Mouse (Mus musculus): ENCODE results near the gene Dcbld2. TPM values are rescaled to one million over a fixed set of nuclear protein-coding genes. Genes with fewer than 3 reads are reported as not detected.
"Not testable (repeated sequence)": the region's sequence is repeated elsewhere in the genome, so short reads cannot be mapped to it uniquely, and the experiment has no call there.

Gene Dcbld2
- total RNA-seq, 2 experiments from 2014 or later, result 21.0 to 22.4 TPM

DNA sequence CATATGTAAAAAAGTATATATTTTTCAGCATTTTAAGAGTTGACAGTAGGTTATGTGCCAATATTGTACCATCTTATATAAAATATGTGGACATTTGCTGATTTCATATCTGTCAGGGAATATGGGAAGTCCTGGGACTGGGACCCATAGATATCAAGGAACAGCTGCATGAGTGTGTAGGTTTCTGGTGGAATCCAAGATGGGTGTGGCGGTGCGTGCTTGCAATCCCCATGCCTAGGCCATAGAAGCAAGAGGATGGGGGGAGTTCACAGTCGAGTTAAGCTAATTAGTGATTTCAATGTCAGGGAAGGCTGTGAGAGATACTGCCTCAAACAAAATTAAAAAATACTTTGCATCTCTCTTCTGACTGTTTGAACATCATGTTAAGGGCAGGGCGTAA lies 40.8 kb downstream of the Dcbld2 start:
- DNase-seq (ENCODE audit: low spot score in 2 of 2), result no peak

GRCm38 (mm10) chr16:58450648-58451047 lies 42.4 kb downstream of the Dcbld2 start:
- no peak for DNase-seq (ENCODE audit: low spot score in 2 of 2)

DNA sequence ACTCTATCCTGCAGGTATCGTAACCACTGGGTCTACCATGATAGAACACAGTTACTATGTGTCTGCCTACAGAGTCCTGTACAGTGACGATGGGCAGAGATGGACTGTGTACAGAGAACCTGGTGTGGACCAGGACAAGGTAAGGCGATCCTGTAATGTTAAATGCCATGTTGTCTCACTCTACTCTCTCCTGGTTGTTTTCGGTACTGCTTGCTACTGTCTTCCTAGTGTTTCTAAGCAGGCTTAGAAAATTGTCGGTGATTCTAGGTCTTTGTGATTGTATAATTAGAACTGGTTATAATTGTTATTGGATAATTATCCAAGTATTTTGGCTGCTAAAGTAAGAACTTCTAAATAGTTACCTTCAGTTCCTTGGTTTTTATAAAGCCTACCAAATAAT lies 43.4 kb downstream of the Dcbld2 start:
- no peak for DNase-seq (ENCODE audit: low spot score in 2 of 2)

DNA sequence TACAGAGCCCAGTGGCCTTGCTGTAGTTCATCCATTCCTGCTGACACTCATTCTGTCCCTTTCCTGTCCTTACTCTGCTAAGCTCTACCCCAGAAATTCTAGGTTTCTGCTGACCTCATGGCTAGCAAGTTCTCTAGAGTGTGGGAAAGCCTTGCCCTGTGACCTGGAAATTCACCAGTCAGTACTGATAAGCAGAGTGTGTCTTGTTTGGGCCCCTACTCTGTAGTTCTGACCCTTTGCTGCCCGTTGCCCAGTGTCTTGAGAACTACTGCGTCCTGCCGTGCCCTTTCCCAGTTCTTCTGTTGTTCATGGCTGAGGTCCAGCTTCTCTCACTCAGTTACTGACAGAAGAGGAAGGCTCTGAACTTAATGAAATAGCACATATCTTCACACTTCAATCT lies 44.9 kb downstream of the Dcbld2 start:
- DNase-seq (ENCODE audit: low spot score in 2 of 2), result no peak

- no peak for DNase-seq (ENCODE audit: low spot score in 2 of 2)
Observed at GRCm38 (mm10) chr16:58453820-58454219, 45.6 kb downstream of the Dcbld2 start.

GRCm38 (mm10) chr16:58454617-58455016 lies 46.4 kb downstream of the Dcbld2 start:
- peak; percentile 52 to 67 for DNase-seq (ENCODE audit: low spot score in 2 of 2)

DNA sequence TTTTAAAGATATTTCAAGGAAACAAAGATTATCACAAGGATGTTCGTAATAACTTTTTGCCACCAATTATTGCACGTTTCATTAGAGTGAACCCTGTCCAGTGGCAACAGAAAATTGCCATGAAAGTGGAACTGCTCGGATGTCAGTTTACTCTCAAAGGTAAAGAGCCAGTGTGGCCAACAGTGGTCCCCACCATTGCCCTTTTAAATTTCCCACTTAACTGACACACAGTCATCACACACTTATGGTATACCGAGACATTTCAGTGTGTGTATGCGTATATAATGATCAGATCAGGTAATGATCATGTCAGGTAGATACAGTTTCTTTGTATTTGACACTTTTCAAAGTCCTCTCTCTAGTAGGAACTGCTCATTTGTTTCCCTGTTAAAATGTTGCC lies 46.9 kb downstream of the Dcbld2 start:
- no peak for DNase-seq (ENCODE audit: low spot score in 2 of 2)

- no peak for DNase-seq (ENCODE audit: low spot score in 2 of 2)
Observed at GRCm38 (mm10) chr16:58456445-58456844, 48.2 kb downstream of the Dcbld2 start.

DNA sequence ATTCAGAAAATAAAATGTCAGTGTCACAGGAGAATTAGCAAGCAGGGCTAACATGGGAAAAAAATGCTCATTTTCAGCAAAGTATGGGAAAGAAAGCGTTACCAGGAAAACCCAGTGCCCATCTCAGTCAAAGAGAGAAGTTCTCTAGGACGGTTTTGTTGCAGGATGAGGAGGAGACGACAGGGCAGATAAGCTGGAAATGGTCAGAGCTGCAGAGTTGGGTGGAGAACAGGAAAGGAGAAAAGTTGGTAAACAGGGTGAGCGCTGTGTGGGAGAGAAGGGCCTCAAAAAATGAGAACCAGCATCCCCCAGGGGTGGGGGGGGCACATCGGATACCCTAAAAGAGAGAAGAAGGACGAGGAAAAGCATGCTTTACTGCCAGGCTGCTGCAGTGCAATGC lies 48.7 kb downstream of the Dcbld2 start:
- no peak for DNase-seq (ENCODE audit: low spot score in 2 of 2)

DNA sequence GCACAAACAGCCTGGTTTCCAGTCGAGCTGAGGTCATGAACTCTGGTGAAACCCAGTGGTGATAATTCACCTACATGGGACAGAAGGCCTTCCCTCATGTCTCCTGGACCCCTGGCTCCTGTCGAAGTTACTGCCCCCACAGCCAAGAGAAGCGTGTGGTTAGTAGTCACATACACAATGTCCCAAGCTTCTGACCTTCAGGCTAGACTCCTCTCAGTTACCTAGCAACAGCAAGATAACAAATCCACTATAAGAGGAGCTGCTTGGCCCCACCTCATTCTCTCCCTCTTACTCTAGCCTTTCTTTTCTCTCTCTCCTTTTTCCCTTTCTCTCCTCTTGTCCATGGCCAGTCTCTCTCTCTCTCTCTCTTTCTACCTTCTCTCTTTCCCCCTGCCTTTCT lies 51.7 kb downstream of the Dcbld2 start:
- not testable (repeated sequence) for DNase-seq (ENCODE audit: low spot score in 2 of 2)

GRCm38 (mm10) chr16:58460386-58460785 lies 52.1 kb downstream of the Dcbld2 start:
- DNase-seq (ENCODE audit: low spot score in 2 of 2), result no peak

DNA sequence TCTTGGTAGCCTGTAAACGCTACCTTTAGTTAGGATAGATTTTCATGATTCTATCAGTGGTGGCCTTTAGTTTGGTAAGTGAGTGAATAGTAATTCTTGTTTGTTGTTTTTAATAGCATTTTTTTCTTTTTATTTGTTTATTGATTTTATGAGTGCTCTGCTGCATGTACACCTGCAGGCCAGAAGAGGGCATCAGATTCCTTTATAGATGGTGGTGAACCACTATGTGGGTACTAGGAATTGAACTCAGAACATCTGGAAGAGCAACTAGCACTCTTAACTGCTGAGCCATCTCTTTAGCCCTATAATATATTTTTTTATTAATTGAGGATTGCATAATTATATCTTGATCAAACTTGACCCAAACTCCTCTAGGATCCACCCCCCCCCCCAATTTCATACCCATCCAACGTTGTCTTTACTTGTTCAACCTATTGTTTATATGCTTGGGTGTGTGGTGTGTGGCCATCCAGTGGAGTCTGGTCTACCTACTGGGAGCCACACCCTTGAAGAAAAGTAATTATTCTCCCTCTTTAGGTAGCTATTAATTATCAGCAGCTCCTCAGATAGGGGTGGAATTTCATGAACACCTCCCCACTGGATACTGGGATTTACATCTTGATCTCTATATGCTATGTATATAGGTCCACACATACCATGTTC lies 53.7 kb downstream of the Dcbld2 start:
- no peak for DNase-seq (ENCODE audit: low spot score in 2 of 2)

DNA sequence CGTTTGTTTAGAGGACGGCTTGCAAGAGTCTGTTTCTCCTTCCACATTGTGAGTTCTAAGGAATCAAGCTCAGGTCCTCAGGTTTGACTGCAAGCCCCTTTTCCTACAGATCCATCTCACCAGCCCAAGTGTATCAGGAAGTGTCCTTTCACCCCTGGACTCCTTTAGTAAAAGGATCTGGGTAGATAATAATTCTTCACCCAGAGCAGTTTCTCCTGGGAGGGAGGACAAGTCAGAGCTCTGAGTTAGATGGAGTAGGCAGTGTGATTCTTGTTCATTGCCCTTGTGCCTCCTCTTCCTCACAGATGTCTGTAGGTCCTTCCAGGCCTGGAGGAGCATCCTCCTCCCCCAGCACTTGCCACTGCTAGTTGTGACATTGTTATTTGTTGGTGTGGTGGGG lies 54.3 kb downstream of the Dcbld2 start:
- DNase-seq (ENCODE audit: low spot score in 2 of 2), result no peak

DNA sequence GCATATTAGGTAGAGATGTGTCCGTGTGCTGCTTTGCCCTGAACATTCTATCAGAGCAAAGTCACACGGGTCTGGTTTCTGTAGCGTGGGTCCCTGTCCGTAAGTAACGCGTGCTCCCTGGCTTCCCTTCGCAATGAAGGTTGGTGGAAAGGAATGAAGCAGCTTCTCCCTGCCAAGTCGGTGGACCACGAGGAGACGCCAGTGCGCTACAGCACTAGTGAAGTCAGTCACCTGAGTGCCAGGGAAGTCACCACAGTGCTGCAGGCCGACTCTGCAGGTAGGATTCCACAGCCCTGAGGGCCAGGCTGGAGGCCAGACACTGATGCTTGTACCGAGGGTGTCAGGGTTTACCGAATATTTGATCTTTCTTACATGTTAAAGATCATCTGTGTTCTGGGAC lies 55.8 kb downstream of the Dcbld2 start:
- DNase-seq (ENCODE audit: low spot score in 2 of 2), result no peak

- DNase-seq (ENCODE audit: low spot score in 2 of 2), result no peak
Observed at GRCm38 (mm10) chr16:58465412-58465811, 57.2 kb downstream of the Dcbld2 start.

DNA sequence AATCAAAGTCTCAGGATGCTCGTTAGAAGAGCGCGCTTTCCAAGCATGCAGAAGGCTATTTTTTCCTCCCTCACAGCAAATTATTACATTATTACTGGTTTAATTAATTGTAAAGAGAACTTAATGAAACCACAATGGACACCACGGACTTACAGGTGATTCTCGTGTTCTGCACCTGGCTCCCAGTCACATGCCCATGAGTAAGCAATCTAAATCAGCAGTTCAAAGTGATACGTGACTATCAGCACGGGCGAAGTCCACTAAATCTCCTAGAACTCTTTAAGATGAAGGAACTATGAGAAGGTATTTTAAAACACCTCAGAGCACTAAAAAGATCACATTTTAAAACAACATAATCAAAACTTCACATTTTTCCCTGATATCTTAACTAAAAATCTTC lies 61.8 kb downstream of the Dcbld2 start:
- DNase-seq (ENCODE audit: low spot score in 2 of 2), result no peak

DNA sequence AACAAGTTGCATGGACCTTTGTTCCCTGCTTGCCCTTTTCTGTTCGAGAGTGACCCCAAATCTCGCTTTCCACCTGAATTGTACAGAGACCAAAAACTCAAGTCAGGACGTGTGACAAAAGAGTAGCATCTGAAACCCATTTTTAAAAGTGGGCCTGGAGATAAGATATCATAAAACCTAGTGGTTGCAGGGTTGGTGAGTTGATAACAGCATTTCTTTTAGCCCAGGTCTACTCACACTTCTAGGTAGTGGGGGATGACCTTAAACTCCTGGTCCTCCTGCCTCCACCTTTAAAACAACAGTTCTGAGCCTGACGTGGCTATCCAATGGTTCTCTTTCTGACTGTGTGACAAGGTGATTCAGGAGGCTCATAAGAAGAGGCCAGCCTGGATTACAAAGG lies 62.6 kb downstream of the Dcbld2 start:
- DNase-seq (ENCODE audit: low spot score in 2 of 2), result no peak

GRCm38 (mm10) chr16:58474875-58475274 lies 66.6 kb downstream of the Dcbld2 start:
- no peak for DNase-seq (ENCODE audit: low spot score in 2 of 2)

GRCm38 (mm10) chr16:58475544-58476154 lies 67.4 kb downstream of the Dcbld2 start:
- no peak for DNase-seq (ENCODE audit: low spot score in 2 of 2)

GRCm38 (mm10) chr16:58476363-58476762 lies 68.1 kb downstream of the Dcbld2 start:
- DNase-seq (ENCODE audit: low spot score in 2 of 2), result no peak

GRCm38 (mm10) chr16:58479898-58480448 lies 71.7 kb downstream of the Dcbld2 start:
- no peak for DNase-seq (ENCODE audit: low spot score in 2 of 2)

GRCm38 (mm10) chr16:58481219-58481905 lies 73.1 kb downstream of the Dcbld2 start:
- no peak for DNase-seq (ENCODE audit: low spot score in 2 of 2)
